Mouse (Mus musculus) heart, embryonic 10.5 days (tissue): Measurements from ENCODE around the gene Nsrp1. TPM values are rescaled to one million over a fixed set of nuclear protein-coding genes. Genes with fewer than 3 reads are reported as not detected.

Experiments
- DNase-seq: peaks from one replicate; pipeline ENCODE4 v3.0.0-alpha.2; 2017; ENCODE audit warnings: low spot score
- H3K27ac ChIP-seq: fragments of 300-500 bp; sonication (generic); 2 replicates; pipeline ENCODE4 v1.5.1; 2016; ENCODE audit warnings: mild to moderate bottlenecking
- H3K27me3 ChIP-seq: fragments of 300-500 bp; sonication (generic); 2 replicates; pipeline ENCODE4 v1.6.1; 2016; ENCODE audit warnings: mild to moderate bottlenecking; ENCODE audit not compliant: poor library complexity, insufficient read depth, severe bottlenecking
- H3K36me3 ChIP-seq: fragments of 300-500 bp; sonication (generic); 2 replicates; pipeline ENCODE4 v1.6.1; 2016; ENCODE audit warnings: mild to moderate bottlenecking, moderate library complexity
- H3K4me1 ChIP-seq: fragments of 300-500 bp; sonication (generic); 2 replicates; pipeline ENCODE4 v1.6.1; 2016; ENCODE audit warnings: mild to moderate bottlenecking
- H3K4me3 ChIP-seq: fragments of 300-500 bp; sonication (generic); 2 replicates; pipeline ENCODE4 v1.5.1; 2016; ENCODE audit warnings: mild to moderate bottlenecking, moderate library complexity
- H3K9me3 ChIP-seq: fragments of 300-500 bp; sonication (generic); 2 replicates; pipeline ENCODE4 v1.6.1; 2016; ENCODE audit warnings: mild to moderate bottlenecking, moderate library complexity
- WGBS: fragments of 180-500 bp; shearing (Covaris S2); methylation state at CpG from one replicate; pipeline ENCODE4 v1.1.7; 2016; 5-methylcytosine and 5-hydroxymethylcytosine counted together
- polyA plus RNA-seq: library from polyadenylated mRNA; unstranded; fragments of >200 nt; fragmentation: Nextera tagmentation; extraction: Ambion mirVana; gene quantifications from 2 replicates; pipeline ENCODE4 v1.2.1, GENCODE M21; 2016

Nsrp1 gene
- polyA plus RNA-seq, 1 experiment from 2014 or later = 51.3 TPM

GRCm38 (mm10) chr11:77028157-77028556, 50.1 kb downstream of the Nsrp1 start:
- no peak for DNase-seq
- H3K4me1 ChIP-seq = no peaks in the 10 kb centered on the region
- 84% methylated on average over 3 of the region's 3 CpGs for WGBS
- H3K4me3 ChIP-seq = no peak overlapping the region
- no peaks in the 10 kb centered on the region for H3K9me3 ChIP-seq
- H3K36me3 ChIP-seq = no peaks in the 10 kb centered on the region
- H3K27ac ChIP-seq = no peak overlapping the region
- H3K27me3 ChIP-seq = no peaks in the 10 kb centered on the region

GRCm38 (mm10) chr11:77026559-77026958, 51.7 kb downstream of the Nsrp1 start:
- no peaks in the 10 kb centered on the region for H3K4me1 ChIP-seq
- no peaks in the 10 kb centered on the region for H3K27me3 ChIP-seq
- no peak for DNase-seq
- no peaks in the 10 kb centered on the region for H3K9me3 ChIP-seq
- H3K36me3 ChIP-seq = no peaks in the 10 kb centered on the region
- 63% methylated on average over 3 of the region's 3 CpGs for WGBS
- no peak overlapping the region for H3K4me3 ChIP-seq
- no peak overlapping the region for H3K27ac ChIP-seq

- H3K4me3 ChIP-seq = no peak overlapping the region
- H3K27ac ChIP-seq = no peak overlapping the region
- no peak for DNase-seq
- H3K9me3 ChIP-seq = no peaks in the 10 kb centered on the region
- peaks cover 10% of the 10 kb centered on the region; the same call in 1 of the 2 replicates for H3K4me1 ChIP-seq
- H3K36me3 ChIP-seq = no peaks in the 10 kb centered on the region
- 0 out of 2 replicates have a peak, but pooled peaks cover 19% of the 10 kb centered on the region for H3K27me3 ChIP-seq
- WGBS = 73% methylated on average over 9 of the region's 9 CpGs
Measured at GRCm38 (mm10) chr11:77021749-77022396, 56.4 kb downstream of the Nsrp1 start.

- DNase-seq = no peak
- WGBS = 20% methylated on average over 8 of the region's 8 CpGs
Measured at GRCm38 (mm10) chr11:77019539-77019938, 58.7 kb downstream of the Nsrp1 start.

GRCm38 (mm10) chr11:77018046-77018445, 60.2 kb downstream of the Nsrp1 start:
- no peak overlapping the region for H3K27ac ChIP-seq
- 72% methylated on average over 11 of the region's 11 CpGs for WGBS

More at GRCm38 (mm10) chr11:77019539-77019938, 58.7 kb downstream of the Nsrp1 start:
- no peak overlapping the region for H3K27ac ChIP-seq
- H3K9me3 ChIP-seq = no peaks in the 10 kb centered on the region
- 0 out of 2 replicates have a peak, but pooled peaks cover 19% of the 10 kb centered on the region for H3K27me3 ChIP-seq
- H3K36me3 ChIP-seq = no peaks in the 10 kb centered on the region
- H3K4me3 ChIP-seq = no peak overlapping the region
- H3K4me1 ChIP-seq = peaks cover 10% of the 10 kb centered on the region; the same call in 1 of the 2 replicates

GRCm38 (mm10) chr11:77010762-77011475, 67.3 kb downstream of the Nsrp1 start:
- H3K27ac ChIP-seq = no peak overlapping the region
- no peak overlapping the region for H3K4me3 ChIP-seq
- peaks cover 31% of the 10 kb centered on the region for H3K4me1 ChIP-seq
- H3K9me3 ChIP-seq = no peaks in the 10 kb centered on the region
- 80% methylated on average over 10 of the region's 10 CpGs for WGBS
- H3K27me3 ChIP-seq = no peaks in the 10 kb centered on the region; the same call in 1 of the 2 replicates
- no peak for DNase-seq
- H3K36me3 ChIP-seq = no peaks in the 10 kb centered on the region

More at GRCm38 (mm10) chr11:77018046-77018445, 60.2 kb downstream of the Nsrp1 start:
- Histone ChIP-seq H3K27me3 (0 out of 2 replicates have a peak, but pooled peaks cover 19% of the 10 kb centered on the region), H3K4me1 (peaks cover 10% of the 10 kb centered on the region; the same call in 1 of the 2 replicates), H3K4me3 (no peak overlapping the region), H3K9me3 (no peaks in the 10 kb centered on the region), H3K36me3 (no peaks in the 10 kb centered on the region)
- no peak for DNase-seq

- Histone ChIP-seq H3K4me3 (no peak overlapping the region), H3K27me3 (peaks cover 6% of the 10 kb centered on the region; the same call in 1 of the 2 replicates), H3K4me1 (peaks cover 31% of the 10 kb centered on the region), H3K9me3 (no peaks in the 10 kb centered on the region), H3K36me3 (no peaks in the 10 kb centered on the region), H3K27ac (0 out of 2 replicates have a peak overlapping the region, but pooled peaks have one; percentile 59)
- WGBS = 46% methylated on average over 16 of the region's 16 CpGs
- DNase-seq = no peak
Measured at GRCm38 (mm10) chr11:77009069-77010025, 68.9 kb downstream of the Nsrp1 start.

- Histone ChIP-seq H3K36me3 (no peaks in the 10 kb centered on the region), H3K27me3 (peaks cover 18% of the 10 kb centered on the region; the same call in 1 of the 2 replicates), H3K4me1 (peaks cover 31% of the 10 kb centered on the region), H3K9me3 (no peaks in the 10 kb centered on the region), H3K27ac (no peak overlapping the region), H3K4me3 (no peak overlapping the region)
- no peak for DNase-seq
- WGBS = 43% methylated on average over 6 of the region's 6 CpGs
Measured at GRCm38 (mm10) chr11:77006616-77007015, 71.6 kb downstream of the Nsrp1 start.

GRCm38 (mm10) chr11:77005881-77006280, 72.4 kb downstream of the Nsrp1 start:
- Histone ChIP-seq H3K9me3 (no peaks in the 10 kb centered on the region), H3K27ac (no peak overlapping the region), H3K4me1 (peaks cover 31% of the 10 kb centered on the region), H3K27me3 (peaks cover 26% of the 10 kb centered on the region), H3K4me3 (no peak overlapping the region), H3K36me3 (no peaks in the 10 kb centered on the region)
- DNase-seq = no peak
- 70% methylated on average over 4 of the region's 4 CpGs for WGBS

- Histone ChIP-seq H3K36me3 (no peaks in the 10 kb centered on the region), H3K4me3 (no peak overlapping the region), H3K27ac (no peak overlapping the region), H3K4me1 (peaks cover 23% of the 10 kb centered on the region), H3K9me3 (no peaks in the 10 kb centered on the region), H3K27me3 (peaks cover 58% of the 10 kb centered on the region)
- DNase-seq = no peak
- WGBS = 68% methylated on average over 1 of the region's 1 CpGs
Measured at GRCm38 (mm10) chr11:77002361-77002760, 75.9 kb downstream of the Nsrp1 start.

GRCm38 (mm10) chr11:77000741-77001140, 77.5 kb downstream of the Nsrp1 start:
- H3K27me3 ChIP-seq = peaks cover 74% of the 10 kb centered on the region
- DNase-seq = no peak
- 58% methylated on average over 5 of the region's 5 CpGs for WGBS

GRCm38 (mm10) chr11:76998705-76999226, 79.5 kb downstream of the Nsrp1 start:
- 13% methylated on average over 24 of the region's 24 CpGs for WGBS
- H3K36me3 ChIP-seq = no peaks in the 10 kb centered on the region
- no peak overlapping the region; the same call in 1 of the 2 replicates for H3K27ac ChIP-seq
- H3K4me1 ChIP-seq = peaks cover 24% of the 10 kb centered on the region
- no peaks in the 10 kb centered on the region for H3K9me3 ChIP-seq
- peaks cover 82% of the 10 kb centered on the region for H3K27me3 ChIP-seq
- no peak for DNase-seq
- peak overlapping the region; percentile 64 for H3K4me3 ChIP-seq

More at GRCm38 (mm10) chr11:77000741-77001140, 77.5 kb downstream of the Nsrp1 start:
- Histone ChIP-seq H3K9me3 (no peaks in the 10 kb centered on the region), H3K27ac (no peak overlapping the region), H3K4me1 (peaks cover 24% of the 10 kb centered on the region), H3K36me3 (no peaks in the 10 kb centered on the region), H3K4me3 (no peak overlapping the region)
